Mouse (Mus musculus): Measurements from ENCODE around the gene Ccnyl1. TPM values are rescaled to one million over a fixed set of nuclear protein-coding genes. Genes with fewer than 3 reads are reported as not detected.

The Ccnyl1 gene
- polyA plus RNA-seq, 1 experiment from 2014 or later = 5.5 TPM

Other genes with a start within 250 kb of the Ccnyl1 start
- gene Creb1, start 157.8 kb upstream of the Ccnyl1 start, polyA plus RNA-seq (2015; fragmentation: Nextera tagmentation; extraction: Ambion mirVana) = 37.5 and 40.0 TPM in 2 replicates
- 18.7 and 23.0 TPM in 2 replicates for gene Mettl21a, start 73.2 kb upstream of the Ccnyl1 start, polyA plus RNA-seq (2015; fragmentation: Nextera tagmentation; extraction: Ambion mirVana)
- 1.1 and 2.0 TPM in 2 replicates for gene Fzd5, start 47.3 kb downstream of the Ccnyl1 start, polyA plus RNA-seq (2015; fragmentation: Nextera tagmentation; extraction: Ambion mirVana)

All from embryonic facial prominence, embryonic 13.5 days (tissue).